Mouse (Mus musculus) G1E-ER4 (cell line): ENCODE data around the gene Slc35e3. TPM values are rescaled to one million over a fixed set of nuclear protein-coding genes. Genes with fewer than 3 reads are reported as not detected.

Experiments
- GATA1 ChIP-seq: IDR thresholded peaks from one replicate; pipeline ENCODE4 v1.8.0; 2012; ENCODE audit warnings: low read length, inconsistent platforms
- polyA plus RNA-seq: library from polyadenylated mRNA; stranded (reverse); fragments of >175 nt; gene quantifications from 2 replicates; pipeline ENCODE4 v1.2.3, GENCODE M21; 2012

The Slc35e3 gene
- polyA plus RNA-seq, 1 experiment = 0.95 TPM

- TF ChIP-seq GATA1 = no peak
Observed at GRCm38 (mm10) chr10:117718161-117719119, 27.7 kb downstream of the Slc35e3 start.

DNA sequence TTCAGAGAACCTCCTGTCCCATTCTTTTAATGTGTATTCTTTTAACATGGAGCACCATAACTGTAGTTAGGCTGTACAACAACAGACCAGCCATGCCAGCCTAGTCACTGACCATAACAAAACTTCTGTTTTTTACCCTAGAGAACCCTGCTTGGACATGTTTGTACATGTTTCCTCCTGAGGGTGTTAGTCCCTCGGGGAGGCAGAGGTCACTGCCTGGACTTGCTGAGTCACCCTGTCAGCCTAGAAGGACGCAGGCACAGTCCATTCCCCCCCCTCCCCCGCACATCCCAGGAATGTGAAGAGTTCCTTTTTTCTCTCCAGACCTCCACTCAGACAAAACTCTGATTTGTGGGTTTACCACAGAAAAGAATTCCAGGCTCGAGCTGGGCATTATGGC is 28.6 kb downstream of the Slc35e3 start:
- TF ChIP-seq GATA1 = no peak

DNA sequence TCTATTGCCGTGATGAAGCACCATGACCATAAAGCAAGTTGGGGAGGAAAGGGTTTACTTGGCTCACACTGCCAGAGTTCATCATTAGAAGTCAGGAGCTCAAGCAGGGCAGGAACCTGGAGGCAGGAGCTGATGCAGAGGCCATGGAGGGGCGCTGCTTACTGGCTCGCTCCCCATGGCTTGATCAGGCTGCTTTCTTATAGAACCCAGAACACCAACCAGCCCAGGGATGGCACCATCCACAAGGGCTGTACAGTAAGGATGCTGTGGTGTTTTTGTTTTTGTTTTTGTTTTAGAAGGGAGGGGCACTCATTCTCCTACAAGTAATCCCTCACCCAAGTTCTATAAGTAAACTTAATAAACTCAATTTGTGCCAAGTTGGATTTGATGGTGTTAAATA is 29.5 kb downstream of the Slc35e3 start:
- no peak for TF ChIP-seq GATA1

DNA sequence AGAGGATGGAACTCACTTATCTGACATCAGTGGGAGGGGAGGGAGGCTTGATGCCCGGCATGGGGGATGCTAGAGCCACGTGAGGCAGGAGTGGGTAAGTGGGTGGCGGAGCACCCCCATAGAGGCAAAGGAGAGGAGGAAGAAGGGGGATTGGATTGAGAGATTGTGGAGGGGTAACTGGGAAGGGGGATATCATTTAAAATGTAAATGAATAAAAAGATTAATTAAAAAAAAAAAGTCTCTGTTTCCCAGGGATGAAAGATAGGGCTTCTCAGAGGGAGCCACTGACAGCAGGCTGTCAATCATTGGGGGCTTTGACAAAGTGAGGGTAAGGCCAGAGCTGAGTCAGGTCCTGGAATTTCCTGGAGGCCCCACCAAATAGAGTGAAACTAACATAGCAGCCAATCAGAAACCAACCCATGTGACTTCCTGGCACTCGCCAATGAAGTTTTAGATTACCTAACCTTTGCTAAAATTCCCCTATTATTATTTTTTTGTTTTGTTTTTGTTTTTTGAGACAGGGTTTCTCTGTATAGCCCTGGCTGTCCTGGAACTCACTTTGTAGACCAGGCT is 31.2 kb downstream of the Slc35e3 start:
- TF ChIP-seq GATA1 = no peak

GRCm38 (mm10) chr10:117714048-117714545 is 32.1 kb downstream of the Slc35e3 start:
- TF ChIP-seq GATA1 = no peak

DNA sequence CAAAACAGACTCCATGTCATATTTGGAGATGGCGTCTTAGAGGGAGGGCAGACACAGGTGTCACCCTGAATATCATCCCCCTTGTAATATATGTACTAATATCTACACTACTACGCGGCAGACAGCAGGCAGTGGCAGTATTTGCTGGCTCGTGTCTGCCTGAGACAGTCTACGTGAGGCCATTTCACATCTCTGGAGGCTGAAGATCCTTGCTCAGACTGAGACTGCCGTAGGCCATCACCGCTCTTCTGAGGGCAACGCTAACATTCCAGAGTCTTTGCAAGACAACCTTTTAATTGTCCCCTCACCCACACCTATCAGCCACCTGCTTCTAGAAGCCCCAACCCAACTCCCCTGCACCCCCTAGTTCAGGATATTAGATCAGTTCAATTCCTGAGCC is 32.7 kb downstream of the Slc35e3 start:
- TF ChIP-seq GATA1 = no peak

- TF ChIP-seq GATA1 = no peak
Observed at GRCm38 (mm10) chr10:117712871-117713270, 33.3 kb downstream of the Slc35e3 start.

DNA sequence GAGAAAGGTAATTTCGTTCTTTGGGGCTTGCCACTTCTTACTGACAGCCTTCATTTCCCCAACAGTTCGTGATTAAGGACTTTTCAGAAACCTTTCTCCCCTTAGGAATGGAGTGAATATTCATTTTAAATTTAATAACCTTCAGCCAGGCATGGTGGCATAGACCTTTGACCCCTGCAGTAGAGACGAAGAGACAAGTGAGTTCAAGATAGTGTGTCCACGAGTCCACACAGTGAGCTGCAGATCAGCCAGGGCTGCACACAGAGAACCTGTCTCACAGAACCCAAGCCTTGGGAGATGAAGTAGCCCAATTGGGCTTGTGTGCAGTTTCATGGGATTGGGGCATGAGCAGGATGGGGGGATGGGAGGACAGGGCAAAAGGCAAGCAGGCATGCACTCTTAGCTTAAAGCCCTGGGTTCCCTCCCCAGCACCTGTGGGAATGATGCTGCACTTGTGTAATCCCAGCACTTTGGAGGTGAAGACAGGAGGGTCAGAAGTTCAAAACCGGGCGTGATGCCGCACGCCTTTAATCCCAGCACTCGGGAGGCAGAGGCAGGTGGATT is 33.9 kb downstream of the Slc35e3 start:
- TF ChIP-seq GATA1 = no peak

- no peak for TF ChIP-seq GATA1
Observed at GRCm38 (mm10) chr10:117711408-117711807, 34.8 kb downstream of the Slc35e3 start.

- no peak for TF ChIP-seq GATA1
Observed at GRCm38 (mm10) chr10:117710604-117711141, 35.5 kb downstream of the Slc35e3 start, which contains the start of gene Mdm2. Gene Mdm2 (minus strand): TSS chr10:117710758.

- TF ChIP-seq GATA1 = no peak
Observed at GRCm38 (mm10) chr10:117709930-117710603, 36.1 kb downstream of the Slc35e3 start.

DNA sequence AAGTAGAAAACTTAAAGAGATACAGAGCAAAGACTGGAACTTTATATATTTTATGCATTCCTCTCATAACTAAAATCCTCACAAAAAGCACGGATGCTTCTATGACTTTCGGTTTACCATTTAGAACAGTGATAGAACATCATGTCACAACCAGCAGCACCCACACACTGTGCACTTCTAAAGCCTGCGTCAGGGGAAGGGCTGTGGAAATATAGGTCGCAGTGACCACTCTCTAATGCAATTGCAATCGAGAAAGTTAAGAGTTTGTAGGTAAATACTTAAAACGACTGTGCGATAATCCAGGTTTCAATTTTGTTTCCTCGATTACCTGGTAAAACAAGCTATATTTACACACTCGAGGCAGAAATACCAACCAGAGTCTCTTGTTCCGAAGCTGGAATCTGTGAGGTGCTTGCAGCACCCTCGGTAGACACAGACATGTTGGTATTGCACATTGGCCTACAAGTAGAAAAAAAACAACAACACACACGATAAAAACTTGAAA is 36.8 kb downstream of the Slc35e3 start:
- TF ChIP-seq GATA1 = no peak

- no peak for TF ChIP-seq GATA1
Observed at GRCm38 (mm10) chr10:117708856-117709255, 37.3 kb downstream of the Slc35e3 start.

GRCm38 (mm10) chr10:117708376-117708775 is 37.8 kb downstream of the Slc35e3 start:
- TF ChIP-seq GATA1 = no peak
